Mouse (Mus musculus): ENCODE measurements at regions not wholly inside any gene's neighbourhood (a gene's known extent, or its start where the extent isn't known, plus 50 kb on each side); places are given as distances from the start of the nearest gene placed in this dataset.

DNA sequence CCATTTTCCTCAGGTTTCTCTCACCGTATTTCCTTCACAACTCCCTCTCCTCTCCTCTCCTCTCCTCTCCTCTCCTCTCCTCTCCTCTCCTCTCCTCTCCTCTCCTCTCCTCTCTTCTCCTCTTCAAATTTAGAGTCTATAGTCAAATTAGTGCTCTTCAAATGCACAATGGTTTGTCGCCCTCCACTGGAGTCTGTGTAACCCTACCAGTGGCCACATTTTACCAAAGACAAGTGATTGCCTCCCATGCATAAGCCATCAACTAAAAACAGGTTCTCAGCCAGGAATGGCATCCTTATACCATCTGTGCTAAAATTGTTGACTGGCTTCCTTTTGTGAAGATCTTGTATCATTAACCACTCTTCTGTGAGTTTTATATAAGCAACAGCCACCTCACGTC is 979.5 kb upstream of the Adam24 start:
- peak; percentile 14 for DNase-seq (ENCODE audit: low read depth)
- TF ChIP-seq CTCF (IDR thresholded peaks at IDR 0.05; ENCODE audit: borderline replicate concordance, extremely low read depth, insufficient read depth, insufficient read length) (no peak), POLR2A (IDR thresholded peaks at IDR 0.05; ENCODE audit: borderline replicate concordance, extremely low read depth, insufficient read depth, insufficient read length, poor library complexity, severe bottlenecking) (no peak)

DNA sequence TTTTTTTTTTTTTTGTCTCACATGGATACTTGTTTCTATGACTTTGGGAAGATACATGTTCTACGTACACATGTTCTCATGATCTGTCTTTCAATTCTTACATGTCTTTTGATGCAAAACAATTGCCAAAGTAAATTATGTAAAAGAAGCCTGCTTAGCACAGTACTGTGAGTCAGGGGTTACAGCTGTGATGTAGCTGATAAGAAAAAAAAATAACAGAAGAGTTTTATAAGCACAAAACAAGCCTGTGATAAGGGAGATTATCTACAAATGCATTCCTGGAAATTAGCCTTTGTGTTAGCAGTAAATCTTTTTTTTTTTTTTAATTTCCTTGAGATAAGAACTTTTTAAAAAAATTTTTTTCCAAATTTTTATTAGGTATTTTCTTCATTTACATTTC is 969.0 kb upstream of the Adam24 start:
- TF ChIP-seq POLR2A (IDR thresholded peaks at IDR 0.05; ENCODE audit: borderline replicate concordance, extremely low read depth, insufficient read depth, insufficient read length, poor library complexity, severe bottlenecking), result no peak
- no peak for TF ChIP-seq CTCF (IDR thresholded peaks at IDR 0.05; ENCODE audit: borderline replicate concordance, extremely low read depth, insufficient read depth, insufficient read length)
- no peak for DNase-seq (ENCODE audit: low read depth)

DNA sequence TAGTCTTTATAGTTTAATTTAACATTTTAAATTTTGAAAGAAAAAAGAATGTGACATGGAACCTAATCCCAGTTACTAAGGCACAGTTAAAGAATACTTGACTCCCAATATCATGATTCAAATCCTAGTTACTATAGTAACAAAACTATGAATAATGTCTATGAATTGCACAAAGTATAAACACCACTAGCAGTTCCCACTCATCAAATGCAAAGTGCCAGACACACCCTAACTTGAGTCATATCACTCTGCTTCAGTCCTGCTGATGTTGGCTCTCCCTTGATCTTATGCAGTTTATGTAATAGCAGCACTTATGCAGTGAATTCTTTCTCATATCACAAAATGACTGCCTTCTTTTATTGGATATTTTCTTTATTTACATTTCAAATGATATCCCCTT is 932.5 kb upstream of the Adam24 start:
- DNase-seq (ENCODE audit: low read depth), result no peak
- no peak for TF ChIP-seq POLR2A (IDR thresholded peaks at IDR 0.05; ENCODE audit: borderline replicate concordance, extremely low read depth, insufficient read depth, insufficient read length, poor library complexity, severe bottlenecking)
- TF ChIP-seq CTCF (IDR thresholded peaks at IDR 0.05; ENCODE audit: borderline replicate concordance, extremely low read depth, insufficient read depth, insufficient read length), result no peak

GRCm38 (mm10) chr8:39746225-39746624 is 928.7 kb upstream of the Adam24 start:
- peak; percentile 40 for DNase-seq (ENCODE audit: low read depth)
- no peak for TF ChIP-seq CTCF (IDR thresholded peaks at IDR 0.05; ENCODE audit: borderline replicate concordance, extremely low read depth, insufficient read depth, insufficient read length)
- no peak for TF ChIP-seq POLR2A (IDR thresholded peaks at IDR 0.05; ENCODE audit: borderline replicate concordance, extremely low read depth, insufficient read depth, insufficient read length, poor library complexity, severe bottlenecking)

- TF ChIP-seq POLR2A (IDR thresholded peaks at IDR 0.05; ENCODE audit: borderline replicate concordance, extremely low read depth, insufficient read depth, insufficient read length, poor library complexity, severe bottlenecking) (no peak), CTCF (IDR thresholded peaks at IDR 0.05; ENCODE audit: borderline replicate concordance, extremely low read depth, insufficient read depth, insufficient read length) (no peak)
Measured at GRCm38 (mm10) chr8:39759905-39760304, 915.0 kb upstream of the Adam24 start.

DNA sequence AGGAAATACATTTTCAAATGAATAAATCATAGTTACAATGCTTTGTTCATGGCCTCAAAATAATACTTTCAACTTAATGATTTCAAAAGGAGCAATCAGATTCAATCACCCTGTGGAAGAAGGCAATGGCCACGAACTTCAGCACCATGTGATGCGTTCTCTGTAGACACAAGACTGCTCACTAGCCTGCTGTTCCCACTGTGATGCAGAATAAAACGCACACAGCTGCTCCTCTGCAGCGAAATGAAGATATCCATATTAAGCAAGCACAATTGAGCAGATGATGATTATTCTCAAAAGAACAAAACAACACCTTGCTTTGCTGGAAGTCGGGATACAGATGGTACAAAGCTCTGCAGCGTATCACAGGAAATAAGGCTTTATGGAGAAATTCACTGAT is 895.4 kb upstream of the Adam24 start:
- no peak for TF ChIP-seq CTCF (IDR thresholded peaks at IDR 0.05; ENCODE audit: borderline replicate concordance, extremely low read depth, insufficient read depth, insufficient read length)
- TF ChIP-seq POLR2A (IDR thresholded peaks at IDR 0.05; ENCODE audit: borderline replicate concordance, extremely low read depth, insufficient read depth, insufficient read length, poor library complexity, severe bottlenecking), result no peak
- peak; percentile 54 for DNase-seq (ENCODE audit: low read depth)

More at GRCm38 (mm10) chr8:39759905-39760304, 915.0 kb upstream of the Adam24 start:
- DNase-seq (ENCODE audit: low read depth), result no peak

GRCm38 (mm10) chr8:39780169-39780568 is 894.7 kb upstream of the Adam24 start:
- TF ChIP-seq CTCF (IDR thresholded peaks at IDR 0.05; ENCODE audit: borderline replicate concordance, extremely low read depth, insufficient read depth, insufficient read length) (no peak), POLR2A (IDR thresholded peaks at IDR 0.05; ENCODE audit: borderline replicate concordance, extremely low read depth, insufficient read depth, insufficient read length, poor library complexity, severe bottlenecking) (no peak)
- no peak for DNase-seq (ENCODE audit: low read depth)

DNA sequence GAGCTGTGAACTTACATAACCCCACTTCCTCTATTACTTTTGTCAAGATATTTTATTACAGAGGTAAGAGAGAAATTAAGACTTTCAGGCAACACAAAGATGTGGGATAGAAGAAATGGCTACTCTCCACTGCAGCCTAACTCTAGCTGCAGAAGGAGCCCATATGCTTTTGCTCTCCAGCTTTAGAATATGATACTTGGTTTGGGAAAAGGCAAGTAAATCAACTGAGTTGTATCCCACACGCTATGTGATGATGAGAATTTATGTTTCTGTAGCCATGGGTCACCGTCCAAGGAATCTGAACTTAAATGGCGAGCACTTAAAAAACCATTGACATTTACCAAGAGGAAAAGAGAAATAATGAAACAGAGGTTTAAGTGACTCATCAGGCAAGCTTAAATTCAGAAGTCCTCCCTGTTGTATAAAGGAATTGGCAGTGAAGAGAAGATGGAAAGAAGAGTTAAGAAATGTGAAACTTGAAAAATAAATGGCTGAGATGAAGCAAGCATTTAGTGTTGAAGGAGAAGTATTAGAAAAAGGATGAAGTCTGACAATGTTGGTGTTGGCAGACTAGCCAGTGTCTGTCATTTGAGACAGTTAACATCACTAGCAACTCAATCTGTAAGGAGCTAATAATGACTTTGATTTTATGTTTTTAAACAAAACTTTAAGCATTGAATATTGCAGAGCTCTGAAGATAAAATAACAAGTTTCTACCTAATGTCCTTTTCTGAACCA is 893.3 kb upstream of the Adam24 start:
- TF ChIP-seq CTCF (IDR thresholded peaks at IDR 0.05; ENCODE audit: borderline replicate concordance, extremely low read depth, insufficient read depth, insufficient read length), result no peak
- TF ChIP-seq POLR2A (IDR thresholded peaks at IDR 0.05; ENCODE audit: borderline replicate concordance, extremely low read depth, insufficient read depth, insufficient read length, poor library complexity, severe bottlenecking), result no peak
- peak; percentile 49 for DNase-seq (ENCODE audit: low read depth)

- no peak for TF ChIP-seq POLR2A (IDR thresholded peaks at IDR 0.05; ENCODE audit: borderline replicate concordance, extremely low read depth, insufficient read depth, insufficient read length, poor library complexity, severe bottlenecking)
- TF ChIP-seq CTCF (IDR thresholded peaks at IDR 0.05; ENCODE audit: borderline replicate concordance, extremely low read depth, insufficient read depth, insufficient read length), result no peak
- DNase-seq (ENCODE audit: low read depth), result peak; percentile 70
Measured at GRCm38 (mm10) chr8:39782162-39782530, 892.7 kb upstream of the Adam24 start.

All from brain, embryonic 14.5 days (tissue).